Mouse (Mus musculus) megakaryocyte, embryonic 14.5 days (primary cell): ENCODE results near the gene Gm20517.

Source experiments
- FLI1 ChIP-seq: IDR thresholded peaks from 2 replicates; pipeline ENCODE4 v1.6.1; 2012; ENCODE audit warnings: low read length, inconsistent platforms, mixed read lengths
- GATA1 ChIP-seq: IDR thresholded peaks from 3 replicates; pipeline ENCODE4 v1.6.1; 2012; ENCODE audit warnings: mixed read lengths, low read length, inconsistent platforms, borderline replicate concordance

DNA sequence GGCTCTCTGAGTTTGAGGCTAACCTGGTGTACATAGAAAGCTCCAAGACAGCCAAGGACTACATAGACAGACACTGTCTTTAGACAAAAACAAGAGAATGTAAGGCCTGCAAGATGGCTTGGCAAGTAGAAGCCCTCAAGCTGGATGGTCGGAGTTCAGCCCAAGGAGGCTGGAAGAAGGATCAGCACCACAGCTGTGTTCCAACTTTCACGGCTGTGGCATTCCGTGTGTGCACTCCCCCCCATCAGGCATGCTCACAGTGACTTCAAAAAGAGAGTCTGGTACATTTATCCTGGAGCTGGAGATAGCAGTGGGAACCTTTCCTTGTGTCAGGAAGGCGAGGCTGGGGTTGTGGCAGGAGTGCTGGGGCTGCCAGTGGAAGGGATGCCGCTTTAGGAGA, 14.6 kb downstream of the Gm20517 start:
- no peak for TF ChIP-seq FLI1
- TF ChIP-seq GATA1 = no peak
